Mouse (Mus musculus): Measurements from ENCODE around the gene Ttc7b. TPM values are rescaled to one million over a fixed set of nuclear protein-coding genes. Genes with fewer than 3 reads are reported as not detected.

The Ttc7b gene
- polyA plus RNA-seq, 1 experiment from 2014 or later = 21.3 TPM

GRCm38 (mm10) chr12:100403005-100403324 is 117.7 kb downstream of the Ttc7b start:
- in situ Hi-C loops (cut with MboI; ENCODE audit: low pct_unique_long_range_greater_than_20kb) = no loop called here
- POLR2A ChIA-PET = no interaction called here

GRCm38 (mm10) chr12:100402296-100403004 is 118.2 kb downstream of the Ttc7b start:
- CTCF ChIA-PET = no interaction called here
- ATAC-seq (no peak), DNase-seq (ENCODE audit: low read depth, low spot score) (no peak)
- TF ChIP-seq CTCF (IDR thresholded peaks at IDR 0.05) = no peak
- no peaks in the 10 kb centered on the region for H3K27me3 ChIP-seq
- POLR2A ChIA-PET = no interaction called here
- in situ Hi-C loops (cut with MboI; ENCODE audit: low pct_unique_long_range_greater_than_20kb) = no loop called here

More at GRCm38 (mm10) chr12:100403005-100403324, 117.7 kb downstream of the Ttc7b start:
- ATAC-seq (no peak), DNase-seq (ENCODE audit: low read depth, low spot score) (no peak)
- CTCF ChIA-PET = no interaction called here
- no peaks in the 10 kb centered on the region for H3K27me3 ChIP-seq
- no peak for TF ChIP-seq CTCF (IDR thresholded peaks at IDR 0.05)

- ATAC-seq = no peak
- TF ChIP-seq CTCF (IDR thresholded peaks at IDR 0.05) = no peak
- in situ Hi-C loops (cut with MboI; ENCODE audit: low pct_unique_long_range_greater_than_20kb) = no loop called here
- DNase-seq (ENCODE audit: low read depth, low spot score) = no peak
- no peaks in the 10 kb centered on the region for H3K27me3 ChIP-seq
- POLR2A ChIA-PET = interaction anchor here (0.7 kb wide), 1 partner anchor 13 kb away, joined by 3 read pairs; no protein-coding TSS in a partner anchor
- CTCF ChIA-PET = interaction anchor here (1.7 kb wide), 1 partner anchor 199 kb away, joined by 4 read pairs; no protein-coding TSS in a partner anchor
Measured at GRCm38 (mm10) chr12:100400119-100400518, 120.5 kb downstream of the Ttc7b start.

GRCm38 (mm10) chr12:100399126-100399727 is 121.4 kb downstream of the Ttc7b start:
- ChIA-PET POLR2A (no interaction called here), CTCF (interaction anchor here (1.7 kb wide), 1 partner anchor 198 kb away, joined by 4 read pairs; no protein-coding TSS in a partner anchor)
- no peak for TF ChIP-seq CTCF (IDR thresholded peaks at IDR 0.05)
- no peaks in the 10 kb centered on the region for H3K27me3 ChIP-seq
- ATAC-seq = no peak
- in situ Hi-C loops (cut with MboI; ENCODE audit: low pct_unique_long_range_greater_than_20kb) = no loop called here
- DNase-seq (ENCODE audit: low read depth, low spot score) = no peak

- H3K27me3 ChIP-seq = no peaks in the 10 kb centered on the region
- ATAC-seq = no peak
- in situ Hi-C loops (cut with MboI; ENCODE audit: low pct_unique_long_range_greater_than_20kb) = no loop called here
- ChIA-PET CTCF (interaction anchor here (1.0 to 1.7 kb wide), 2 partner anchors 10 to 197 kb away, joined by 3 to 4 read pairs; no protein-coding TSS in a partner anchor), POLR2A (no interaction called here)
- no peak for DNase-seq (ENCODE audit: low read depth, low spot score)
- no peak for TF ChIP-seq CTCF (IDR thresholded peaks at IDR 0.05)
Measured at GRCm38 (mm10) chr12:100398268-100398943, 122.2 kb downstream of the Ttc7b start.

GRCm38 (mm10) chr12:100397432-100398146 is 123.0 kb downstream of the Ttc7b start:
- no peak for ATAC-seq
- no peak for TF ChIP-seq CTCF (IDR thresholded peaks at IDR 0.05)
- POLR2A ChIA-PET = no interaction called here
- H3K27me3 ChIP-seq = no peaks in the 10 kb centered on the region
- CTCF ChIA-PET = interaction anchor here (1.0 to 1.2 kb wide), 2 partner anchors 11 to 19 kb away, joined by 3 read pairs; no protein-coding TSS in a partner anchor
- DNase-seq (ENCODE audit: low read depth, low spot score) = no peak
- in situ Hi-C loops (cut with MboI; ENCODE audit: low pct_unique_long_range_greater_than_20kb) = no loop called here

- POLR2A ChIA-PET = interaction anchor here (0.9 kb wide), 1 partner anchor 11 kb away, joined by 3 read pairs; no protein-coding TSS in a partner anchor
- TF ChIP-seq CTCF (IDR thresholded peaks at IDR 0.05) = no peak
- DNase-seq (ENCODE audit: low read depth, low spot score) = no peak
- CTCF ChIA-PET = interaction anchor here (1.2 to 1.3 kb wide), 2 partner anchors 18 kb away, joined by 3 read pairs; no protein-coding TSS in a partner anchor
- in situ Hi-C loops (cut with MboI; ENCODE audit: low pct_unique_long_range_greater_than_20kb) = no loop called here
- H3K27me3 ChIP-seq = no peaks in the 10 kb centered on the region
- peak; percentile 82 for ATAC-seq
Measured at GRCm38 (mm10) chr12:100396806-100397205, 123.8 kb downstream of the Ttc7b start.

- DNase-seq (ENCODE audit: low read depth, low spot score) = no peak
- TF ChIP-seq CTCF (IDR thresholded peaks at IDR 0.05) = no peak
- no peaks in the 10 kb centered on the region for H3K27me3 ChIP-seq
- ChIA-PET CTCF (no interaction called here), POLR2A (no interaction called here)
- in situ Hi-C loops (cut with MboI; ENCODE audit: low pct_unique_long_range_greater_than_20kb) = no loop called here
- no peak for ATAC-seq
Measured at GRCm38 (mm10) chr12:100393532-100393931, 127.1 kb downstream of the Ttc7b start.

GRCm38 (mm10) chr12:100393109-100393508 is 127.5 kb downstream of the Ttc7b start:
- no peaks in the 10 kb centered on the region for H3K27me3 ChIP-seq
- in situ Hi-C loops (cut with MboI; ENCODE audit: low pct_unique_long_range_greater_than_20kb) = no loop called here
- POLR2A ChIA-PET = no interaction called here
- ATAC-seq (no peak), DNase-seq (ENCODE audit: low read depth, low spot score) (no peak)
- CTCF ChIA-PET = no interaction called here
- TF ChIP-seq CTCF (IDR thresholded peaks at IDR 0.05) = no peak

GRCm38 (mm10) chr12:100392466-100392865 is 128.2 kb downstream of the Ttc7b start:
- POLR2A ChIA-PET = no interaction called here

More at GRCm38 (mm10) chr12:100392466-100392865, 128.2 kb downstream of the Ttc7b start:
- in situ Hi-C loops (cut with MboI; ENCODE audit: low pct_unique_long_range_greater_than_20kb) = no loop called here
- no peak for TF ChIP-seq CTCF (IDR thresholded peaks at IDR 0.05)
- CTCF ChIA-PET = interaction anchor here (1.2 kb wide), 1 partner anchor 191 kb away, joined by 3 read pairs; no protein-coding TSS in a partner anchor
- ATAC-seq = no peak
- DNase-seq (ENCODE audit: low read depth, low spot score) = no peak
- H3K27me3 ChIP-seq = no peaks in the 10 kb centered on the region

Data from Patski (cell line).